Mouse (Mus musculus) MEL (cell line): ENCODE results near the gene Rgs11. TPM values are rescaled to one million over a fixed set of nuclear protein-coding genes. Genes with fewer than 3 reads are reported as not detected.

Experiments
- DNase-seq: peaks from one replicate; pipeline ENCODE4 v3.0.0; 2011; ENCODE audit warnings: low read depth, low spot score
- H3K27ac ChIP-seq: 2 replicates; pipeline ENCODE4 v1.5.1; 2012; ENCODE audit warnings: low read depth, mild to moderate bottlenecking, control low read depth, low read length, moderate library complexity; ENCODE audit not compliant: control insufficient read depth
- H3K27me3 ChIP-seq, 2 experiments: fragments of 150-350 bp in 1 of 2; sonication (generic) in 1 of 2; 2 replicates each; pipeline ENCODE4 v1.6.1; 2012; ENCODE audit warnings: low read length in 2 of 2, mild to moderate bottlenecking in 2 of 2, improper control_type of control experiment in 1 of 2, moderate library complexity in 1 of 2; ENCODE audit not compliant: insufficient read depth in 2 of 2, control insufficient read depth in 1 of 2
- H3K36me3 ChIP-seq, 2 experiments: 2 replicates each; pipeline ENCODE4 v1.6.1; 2012 to 2014; ENCODE audit warnings: low read length in 2 of 2, improper control_type of control experiment in 1 of 2, inconsistent platforms in 1 of 2, mild to moderate bottlenecking in 1 of 2; ENCODE audit not compliant: insufficient read depth in 2 of 2, control insufficient read depth in 1 of 2
- H3K4me1 ChIP-seq, 2 experiments: fragments of 150-350 bp in 1 of 2; sonication (generic) in 1 of 2; 2 replicates each; pipeline ENCODE4 v1.6.1; 2012; ENCODE audit warnings: low read length in 2 of 2, improper control_type of control experiment in 1 of 2, mild to moderate bottlenecking in 1 of 2; ENCODE audit not compliant: insufficient read depth in 2 of 2, control insufficient read depth in 1 of 2
- H3K4me3 ChIP-seq, 2 experiments: fragments of 150-350 bp in 1 of 2; sonication (generic) in 1 of 2; 2 replicates each; pipeline ENCODE4 v1.5.1; 2012; ENCODE audit warnings: low read depth in 2 of 2, low read length in 2 of 2, mild to moderate bottlenecking in 2 of 2, moderate library complexity in 2 of 2, control low read depth in 1 of 2, improper control_type of control experiment in 1 of 2; ENCODE audit not compliant: control insufficient read depth in 1 of 2, insufficient read depth in 1 of 2
- H3K79me2 ChIP-seq: 2 replicates; pipeline ENCODE4 v1.6.1; 2012; ENCODE audit warnings: mild to moderate bottlenecking, low read length, moderate library complexity; ENCODE audit not compliant: control insufficient read depth, poor library complexity, insufficient read depth
- H3K9ac ChIP-seq: 2 replicates; pipeline ENCODE4 v1.6.1; 2012; ENCODE audit warnings: low read depth, mild to moderate bottlenecking, control low read depth, low read length, moderate library complexity; ENCODE audit not compliant: control insufficient read depth, poor library complexity, severe bottlenecking
- H3K9me3 ChIP-seq: fragments of 150-350 bp; sonication (generic); replicated peaks from 2 replicates; pipeline ENCODE4 v1.6.1; 2012; ENCODE audit warnings: mild to moderate bottlenecking, low read length, improper control_type of control experiment, moderate library complexity; ENCODE audit not compliant: insufficient read depth
- BHLHE40 ChIP-seq: IDR thresholded peaks from 2 replicates; pipeline ENCODE4 v1.6.1; 2012; ENCODE audit warnings: low read depth, mild to moderate bottlenecking, inconsistent platforms, low read length, improper control_type of control experiment, borderline replicate concordance
- CHD1 ChIP-seq: IDR thresholded peaks from 2 replicates; pipeline ENCODE4 v1.6.1; 2012; ENCODE audit warnings: low read depth, mild to moderate bottlenecking, inconsistent platforms, low read length, improper control_type of control experiment
- CTCF ChIP-seq, 3 experiments: IDR thresholded peaks in 2 of 3; conservative IDR thresholded peaks in 1 of 3; 2 replicates each; pipeline ENCODE4 v1.5.1; 2011 to 2012; ENCODE audit warnings: low read length in 3 of 3, low read depth in 2 of 3, mild to moderate bottlenecking in 2 of 3, improper control_type of control experiment in 1 of 3, inconsistent platforms in 1 of 3, mixed read lengths in 1 of 3, moderate library complexity in 1 of 3; ENCODE audit not compliant: control insufficient read depth in 1 of 3, insufficient read depth in 1 of 3, poor library complexity in 1 of 3, severe bottlenecking in 1 of 3
- ELF1 ChIP-seq: IDR thresholded peaks from 2 replicates; pipeline ENCODE4 v1.6.1; 2014; ENCODE audit warnings: low read depth, mild to moderate bottlenecking, inconsistent platforms, low read length, improper control_type of control experiment, moderate library complexity
- EP300 ChIP-seq, 2 experiments: IDR thresholded peaks; 2 replicates each; pipeline ENCODE4 v1.6.1; 2011; ENCODE audit warnings: improper control_type of control experiment in 2 of 2, low read length in 2 of 2, low read depth in 1 of 2, mild to moderate bottlenecking in 1 of 2
- GABPA ChIP-seq: IDR thresholded peaks from 2 replicates; pipeline ENCODE4 v1.6.1; 2012; ENCODE audit warnings: low read depth, mild to moderate bottlenecking, inconsistent platforms, low read length, improper control_type of control experiment, moderate library complexity
- KAT2A ChIP-seq: conservative IDR thresholded peaks from 2 replicates; pipeline ENCODE4 v1.6.1; 2012; ENCODE audit warnings: low read depth, low read length, improper control_type of control experiment, inconsistent platforms
- MAFK ChIP-seq: IDR thresholded peaks from 2 replicates; pipeline ENCODE4 v1.6.1; 2011; ENCODE audit warnings: low read depth, mild to moderate bottlenecking, low read length, improper control_type of control experiment, borderline replicate concordance
- MAX ChIP-seq: IDR thresholded peaks from 2 replicates; pipeline ENCODE4 v1.6.1; 2011; ENCODE audit warnings: low read length, improper control_type of control experiment
- MEF2A ChIP-seq: IDR thresholded peaks from 2 replicates; pipeline ENCODE4 v1.6.1; 2014; ENCODE audit warnings: low read depth, mild to moderate bottlenecking, inconsistent platforms, low read length, improper control_type of control experiment; ENCODE audit not compliant: poor library complexity, insufficient replicate concordance, severe bottlenecking; ENCODE audit errors: extremely low read depth
- MYB ChIP-seq: IDR thresholded peaks from 2 replicates; pipeline ENCODE4 v1.6.1; 2011; ENCODE audit warnings: mild to moderate bottlenecking, low read depth, low read length, improper control_type of control experiment
- NELFE ChIP-seq: IDR thresholded peaks from 2 replicates; pipeline ENCODE4 v1.6.1; 2011; ENCODE audit warnings: low read depth, low read length, improper control_type of control experiment
- NRF1 ChIP-seq: IDR thresholded peaks from 2 replicates; pipeline ENCODE4 v1.6.1; 2014; ENCODE audit warnings: low read depth, mild to moderate bottlenecking, inconsistent platforms, low read length, improper control_type of control experiment, moderate library complexity; ENCODE audit not compliant: poor library complexity, insufficient read depth, severe bottlenecking
- POLR2A ChIP-seq, 2 experiments: IDR thresholded peaks; 2 replicates each; pipeline ENCODE4 v1.6.1; 2011 to 2012; ENCODE audit warnings: low read length in 2 of 2, mild to moderate bottlenecking in 2 of 2, control low read depth in 1 of 2, improper control_type of control experiment in 1 of 2, low read depth in 1 of 2, moderate library complexity in 1 of 2; ENCODE audit not compliant: control insufficient read depth in 1 of 2, insufficient read depth in 1 of 2, poor library complexity in 1 of 2
- RAD21 ChIP-seq: IDR thresholded peaks from 2 replicates; pipeline ENCODE4 v1.6.1; 2011; ENCODE audit warnings: mild to moderate bottlenecking, low read depth, low read length, improper control_type of control experiment
- SIN3A ChIP-seq: IDR thresholded peaks from 2 replicates; pipeline ENCODE4 v1.6.1; 2012; ENCODE audit warnings: low read length, improper control_type of control experiment, inconsistent platforms
- SMC3 ChIP-seq: IDR thresholded peaks from 2 replicates; pipeline ENCODE4 v1.6.1; 2011; ENCODE audit warnings: low read depth, low read length, improper control_type of control experiment
- TAL1 ChIP-seq: IDR thresholded peaks from 2 replicates; pipeline ENCODE4 v1.6.1; 2012; ENCODE audit warnings: mild to moderate bottlenecking, inconsistent platforms, low read length, moderate library complexity, mixed read lengths
- UBTF ChIP-seq: IDR thresholded peaks from 2 replicates; pipeline ENCODE4 v1.6.1; 2012; ENCODE audit warnings: low read depth, mild to moderate bottlenecking, inconsistent platforms, low read length, improper control_type of control experiment, moderate library complexity, borderline replicate concordance; ENCODE audit not compliant: insufficient read depth
- USF1 ChIP-seq: IDR thresholded peaks from 2 replicates; pipeline ENCODE4 v1.6.1; 2014; ENCODE audit warnings: low read depth, mild to moderate bottlenecking, inconsistent platforms, low read length, improper control_type of control experiment, moderate library complexity
- USF2 ChIP-seq, 2 experiments: IDR thresholded peaks; 2 replicates each; pipeline ENCODE4 v1.6.1; 2011 to 2012; ENCODE audit warnings: improper control_type of control experiment in 2 of 2, low read length in 2 of 2, borderline replicate concordance in 1 of 2, inconsistent platforms in 1 of 2, low read depth in 1 of 2, mild to moderate bottlenecking in 1 of 2; ENCODE audit not compliant: insufficient read depth in 1 of 2
- ZNF384 ChIP-seq: IDR thresholded peaks from 2 replicates; pipeline ENCODE4 v1.6.1; 2012; ENCODE audit warnings: low read depth, mild to moderate bottlenecking, inconsistent platforms, low read length, improper control_type of control experiment
- polyA plus RNA-seq, 2 experiments: library from polyadenylated mRNA; stranded (reverse) in 1 of 2; unstranded in 1 of 2; fragments of >175 nt in 1 of 2; fragments of >200 nt in 1 of 2; gene quantifications; 2 replicates each; pipeline versions ENCODE4 v1.2.1 to v1.2.4; 2012; ENCODE audit warnings: low replicate concordance in 2 of 2, low read depth in 1 of 2; ENCODE audit not compliant: insufficient read length in 2 of 2, insufficient read depth in 1 of 2, missing spikeins in 1 of 2
- total RNA-seq: library from RNA; depleted of rRNA; stranded (reverse); fragments of 300-350 nt; gene quantifications from 2 replicates; pipeline ENCODE4 v1.2.3, GENCODE M21; 2012

Gene Rgs11
- total and polyA plus RNA-seq, 3 experiments = 11.4 to 32.6 TPM; not detected in 1

GRCm38 (mm10) chr17:26212241-26212640, 9.5 kb downstream of the Rgs11 start:
- no peaks in the 10 kb centered on the region for H3K4me1 ChIP-seq
- H3K79me2 ChIP-seq = no peaks in the 10 kb centered on the region
- no peaks in the 10 kb centered on the region for H3K27me3 ChIP-seq
- TF ChIP-seq USF2 (IDR thresholded peaks at IDR 0.05; ENCODE audit: borderline replicate concordance in 1 of 2, insufficient read depth in 1 of 2, low read depth in 1 of 2, low read length in 2 of 2) (no peak), ZNF384 (no peak), MYB (no peak), NELFE (no peak), SMC3 (no peak), GABPA (no peak), SIN3A (no peak), CHD1 (no peak), TAL1 (no peak), USF1 (no peak)
- TF ChIP-seq, all 39 proteins: peak for 0
- Histone ChIP-seq H3K9ac (no peak overlapping the region), H3K9me3 (no peaks in the 10 kb centered on the region), H3K27ac (no peak overlapping the region), H3K4me3 (no peak overlapping the region), H3K36me3 (no peaks in the 10 kb centered on the region)
- no peak for DNase-seq

- H3K27ac ChIP-seq = no peak overlapping the region
- H3K79me2 ChIP-seq = no peaks in the 10 kb centered on the region
- TF ChIP-seq ELF1 = no peak
- no peak for TF ChIP-seq USF1
- TF ChIP-seq MEF2A = no peak
- H3K4me3 ChIP-seq = no peak overlapping the region
- no peaks in the 10 kb centered on the region for H3K4me1 ChIP-seq
- H3K27me3 ChIP-seq = no peaks in the 10 kb centered on the region
- H3K9ac ChIP-seq = no peak overlapping the region
- H3K36me3 ChIP-seq = no peaks in the 10 kb centered on the region
- no peak for DNase-seq
- no peaks in the 10 kb centered on the region for H3K9me3 ChIP-seq
Observed at GRCm38 (mm10) chr17:26212681-26213080, 9.9 kb downstream of the Rgs11 start.

GRCm38 (mm10) chr17:26221508-26221907, 18.8 kb downstream of the Rgs11 start:
- Histone ChIP-seq H3K27ac (no peak overlapping the region), H3K9me3 (no peaks in the 10 kb centered on the region), H3K27me3 (peaks cover 6 to 9% of the 10 kb centered on the region in 2 experiments; a peak in 3 of 4 replicates), H3K4me3 (no peak overlapping the region), H3K4me1 (no peaks in the 10 kb centered on the region), H3K9ac (no peak overlapping the region), H3K36me3 (no peaks in the 10 kb centered on the region), H3K79me2 (no peaks in the 10 kb centered on the region)
- DNase-seq = no peak
- no peak for TF ChIP-seq KAT2A
- no peak for TF ChIP-seq MAFK
- TF ChIP-seq NRF1 = no peak
- TF ChIP-seq MAX = no peak
- TF ChIP-seq GABPA = no peak
- no peak for TF ChIP-seq UBTF
- no peak for TF ChIP-seq TAL1
- no peak for TF ChIP-seq BHLHE40
- no peak for TF ChIP-seq EP300 (IDR thresholded peaks at IDR 0.05; ENCODE audit: low read depth in 1 of 2, low read length in 2 of 2)
- no peak for TF ChIP-seq POLR2A (IDR thresholded peaks at IDR 0.05; ENCODE audit: control insufficient read depth in 1 of 2, insufficient read depth in 1 of 2, low read depth in 1 of 2, low read length in 2 of 2, poor library complexity in 1 of 2)
- TF ChIP-seq CTCF (IDR thresholded peaks at IDR 0.05 in 2 of 3, conservative IDR thresholded peaks at IDR 0.05 in 1 of 3; ENCODE audit: control insufficient read depth in 1 of 3, insufficient read depth in 1 of 3, low read depth in 2 of 3, low read length in 3 of 3, poor library complexity in 1 of 3, severe bottlenecking in 1 of 3) = no peak
- no peak for TF ChIP-seq RAD21
